8 mouse cellular contexts compared by ENCODE assay signal in the genomic region with DNA sequence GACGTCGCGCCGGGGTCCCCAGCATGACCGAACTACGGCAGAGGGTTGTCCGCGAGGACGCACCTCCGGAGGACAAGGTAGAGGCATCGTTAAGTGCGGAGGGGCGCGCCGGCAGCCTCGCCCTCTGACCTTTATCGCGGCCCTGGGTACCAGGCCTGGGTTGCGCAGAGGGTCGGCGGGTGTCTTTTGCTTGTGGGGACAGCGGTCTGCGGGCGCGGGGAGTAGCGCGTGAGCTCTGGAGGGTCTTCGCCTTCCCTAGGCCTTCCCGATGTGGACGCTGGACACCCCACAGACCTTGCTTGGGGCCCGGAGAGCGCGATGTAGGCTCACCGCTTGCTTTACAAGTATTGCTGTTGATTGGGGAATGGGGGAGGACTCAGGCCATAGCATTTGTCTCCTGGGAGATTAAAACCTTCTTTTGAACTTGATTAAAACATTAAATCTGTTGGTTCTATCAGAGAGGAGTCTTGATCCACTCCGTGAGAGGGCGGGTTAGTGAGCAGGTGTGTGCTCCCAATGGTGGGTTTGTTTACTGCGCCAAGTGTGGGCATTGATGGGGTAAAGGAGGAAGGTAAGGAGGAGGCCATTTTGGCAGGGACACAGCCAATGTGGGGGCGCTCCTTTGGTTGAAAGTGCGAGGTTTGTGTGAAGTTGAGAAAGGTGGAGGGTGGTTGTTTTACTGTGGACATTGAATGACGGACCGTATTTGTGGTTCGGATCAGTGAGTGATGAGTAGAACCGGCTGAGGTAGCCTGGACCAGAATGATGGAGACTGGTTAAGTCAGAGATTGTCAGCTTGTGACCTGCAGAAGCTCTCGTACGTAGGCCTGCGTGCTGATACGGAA. TPM values are rescaled to one million over a fixed set of nuclear protein-coding genes. Genes with fewer than 3 reads are reported as not detected.
A peak's percentile ranks its signal among the peaks of the same experiment; 100 is the strongest.
DNase-seq lines count a peak whose midpoint lies in the region; ATAC-seq and TF ChIP-seq lines count a peak whose summit lies in the region.

No protein-coding gene starts in this region.

- H3K27ac ChIP-seq in embryonic fibroblast, embryonic 13.5 days (ENCODE audit: insufficient read depth, low read length): no peak overlapping the region; the same call in 1 of the 2 replicates
- H3K27ac ChIP-seq in liver, postnatal 0 days (ENCODE audit: low read depth): peak overlapping the region; percentile 87

- peak overlapping the region; percentile 92 for H3K9ac ChIP-seq in liver, postnatal 0 days (replicated peaks)

- H3K4me1 ChIP-seq in embryonic fibroblast, embryonic 13.5 days (ENCODE audit: control insufficient read depth, insufficient read depth, low read length): peaks cover 3% of the 10 kb centered on the region; the same call in 1 of the 2 replicates
- peaks cover 15% of the 10 kb centered on the region for H3K4me1 ChIP-seq in liver, postnatal 0 days (ENCODE audit: insufficient read depth)

- peak overlapping the region; percentile 91 for H3K4me2 ChIP-seq in liver, postnatal 0 days (ENCODE audit: low read depth, low read length)

- H3K9me3 ChIP-seq in liver, postnatal 0 days (ENCODE audit: low read length): no peaks in the 10 kb centered on the region

- H3K4me3 ChIP-seq in embryonic fibroblast, embryonic 13.5 days (ENCODE audit: insufficient read depth, low read length): peak overlapping the region; percentile 85
- peak overlapping the region; percentile 80 for H3K4me3 ChIP-seq in liver, postnatal 0 days (ENCODE audit: low read depth, low read length)

- no peak for TF ChIP-seq CTCF in embryonic fibroblast, embryonic 13.5 days (IDR thresholded peaks at IDR 0.05; ENCODE audit: borderline replicate concordance, insufficient read depth, low read length)
- no peak for TF ChIP-seq CTCF in liver, postnatal 0 days (IDR thresholded peaks at IDR 0.05; ENCODE audit: low read depth)

- peak; percentile 44 for ATAC-seq in activated CD4-positive, CD25-positive, alpha-beta regulatory T cell, adult 4 months
- peak; percentile 47 for ATAC-seq in inflammation-experienced regulatory T-cells, adult 6 months
- peak; percentile 46 for ATAC-seq in liver, postnatal 0 days

- no peaks in the 10 kb centered on the region for H3K36me3 ChIP-seq in liver, postnatal 0 days (replicated peaks; ENCODE audit: insufficient read depth, low read length)

- TF ChIP-seq EP300 in liver, postnatal 0 days (IDR thresholded peaks at IDR 0.05; ENCODE audit: low read depth): no peak

- under 1% methylated on average over 47 of the region's 47 CpGs for WGBS in liver, postnatal 0 days (ENCODE audit: insufficient replicate concordance)

- TF ChIP-seq POLR2A in embryonic fibroblast, embryonic 13.5 days (IDR thresholded peaks at IDR 0.05; ENCODE audit: low read depth, low read length): no peak

- DNase-seq in kidney, adult 11 months: peak; percentile 26
- no peak for DNase-seq in kidney, postnatal 10 days
- DNase-seq in liver, postnatal 0 days: peak; percentile 43
- DNase-seq in right cerebral cortex, postnatal 10 days (ENCODE audit: low spot score in 2 of 2): peak; percentile 39 to 55
- DNase-seq in layer of hippocampus, adult 11-12 months (ENCODE audit: low spot score): no peak

- no peaks in the 10 kb centered on the region for H3K27me3 ChIP-seq in liver, postnatal 0 days (ENCODE audit: insufficient read depth, low read length)

RNA-seq across cellular contexts. Expression of a gene that starts 0.7 kb away (rescaled TPM):
- polyA plus RNA-seq in activated CD4-positive, CD25-positive, alpha-beta regulatory T cell, adult 4 months (2017; shearing (Covaris generic)): 10 to 100 TPM; 21.6 to 28.3 TPM
- polyA plus RNA-seq in embryonic fibroblast, embryonic 13.5 days (2011; ENCODE audit: insufficient read length, low read depth, missing spikeins): 52.2 and 53.5 TPM in 2 replicates
- polyA plus RNA-seq in inflammation-experienced regulatory T-cells, adult 6 months (2017; shearing (Covaris generic)): 10 to 100 TPM; 24.8 to 35.4 (median 25.0) TPM
- 7.9 and 10.5 TPM in 2 replicates for polyA plus RNA-seq in liver, postnatal 0 days (2015; fragmentation: Nextera tagmentation; extraction: Ambion mirVana)

RNA-seq across cellular contexts. Expression of a gene that starts 10.5 kb away (rescaled TPM):
- polyA plus RNA-seq in activated CD4-positive, CD25-positive, alpha-beta regulatory T cell, adult 4 months (2017; shearing (Covaris generic)): 100 to 1,000 TPM; 185 to 199 TPM
- polyA plus RNA-seq in embryonic fibroblast, embryonic 13.5 days (2011; ENCODE audit: insufficient read length, low read depth, missing spikeins): 148 and 203 TPM in 2 replicates
- 100 to 1,000 TPM; 149 to 308 (median 151) TPM for polyA plus RNA-seq in inflammation-experienced regulatory T-cells, adult 6 months (2017; shearing (Covaris generic))
- polyA plus RNA-seq in liver, postnatal 0 days (2015; fragmentation: Nextera tagmentation; extraction: Ambion mirVana): 148 and 158 TPM in 2 replicates

RNA-seq across cellular contexts. Expression of a gene that starts 16.0 kb away (rescaled TPM):
- 10 to 100 TPM; 40.0 to 40.5 TPM for polyA plus RNA-seq in activated CD4-positive, CD25-positive, alpha-beta regulatory T cell, adult 4 months (2017; shearing (Covaris generic))
- 31.5 and 32.8 TPM in 2 replicates for polyA plus RNA-seq in embryonic fibroblast, embryonic 13.5 days (2011; ENCODE audit: insufficient read length, low read depth, missing spikeins)
- 10 to 100 TPM; 28.2 to 45.1 (median 37.2) TPM for polyA plus RNA-seq in inflammation-experienced regulatory T-cells, adult 6 months (2017; shearing (Covaris generic))
- 19.1 and 20.9 TPM in 2 replicates for polyA plus RNA-seq in liver, postnatal 0 days (2015; fragmentation: Nextera tagmentation; extraction: Ambion mirVana)

Comparison
In these comparisons a context has a peak if more than half of its experiments do, and no peak if none do; other contexts are left out.
1. DNase-seq: peak in kidney, adult 11 months (single experiment), liver, postnatal 0 days (single experiment) and right cerebral cortex, postnatal 10 days (2 of 2); none in kidney, postnatal 10 days (single experiment) and layer of hippocampus, adult 11-12 months (single experiment).
2. Peak in every context shown above with its lines, with median percentiles within 50 percentile points of each other: ATAC-seq.